Mouse (Mus musculus): ENCODE results near the gene Rhbdd3. TPM values are rescaled to one million over a fixed set of nuclear protein-coding genes. Genes with fewer than 3 reads are reported as not detected.

Rhbdd3 gene
- total and polyA plus RNA-seq, 3 experiments, result 15.0 to 20.6 (median 17.0) TPM

- Histone ChIP-seq H3K36me3 (replicated peaks in 1 of 2; ENCODE audit: control insufficient read depth in 1 of 2, insufficient read depth in 1 of 2, low read length in 1 of 2) (no peaks in the 10 kb centered on the region), H3K4me1 (ENCODE audit: control insufficient read depth in 1 of 2, insufficient read depth in 2 of 2) (peaks cover 14 to 52% of the 10 kb centered on the region in 2 experiments), H3K79me2 (replicated peaks; ENCODE audit: control insufficient read depth, extremely low read depth, insufficient read depth, poor library complexity, severe bottlenecking) (no peaks in the 10 kb centered on the region), H3K4me3 (replicated peaks in 1 of 3; ENCODE audit: low read depth in 2 of 3, low read length in 2 of 3, poor library complexity in 1 of 3) (no peak within 1 kb of the TSS), H3K9me3 (replicated peaks; ENCODE audit: low read length) (no peaks in the 10 kb centered on the region), H3K9ac (ENCODE audit: insufficient read depth, low read depth) (no peak within 1 kb of the TSS), H3K4me2 (ENCODE audit: insufficient read depth, low read depth, poor library complexity, severe bottlenecking) (peak within 1 kb of the TSS; percentile 53), H3K27ac (ENCODE audit: insufficient read depth, low read depth) (no peak within 1 kb of the TSS), H3K27me3 (replicated peaks) (peaks cover 13% of the 10 kb centered on the region)
- TF ChIP-seq BHLHE40 (IDR thresholded peaks at IDR 0.05; ENCODE audit: low read depth, low read length) (no peak), RCOR1 (conservative IDR thresholded peaks at IDR 0.05; ENCODE audit: low read depth, low read length) (no peak), POLR2AphosphoS2 (IDR thresholded peaks at IDR 0.05; ENCODE audit: low read depth, low read length) (no peak), NRF1 (IDR thresholded peaks at IDR 0.05; ENCODE audit: low read depth, low read length) (no peak), MAX (IDR thresholded peaks at IDR 0.05; ENCODE audit: low read length) (no peak), UBTF (IDR thresholded peaks at IDR 0.05; ENCODE audit: low read depth, low read length) (no peak)
- DNase-seq (ENCODE audit: extremely low read depth), result no peak
- dilution Hi-C loops (cut with MboI; ENCODE audit: extremely low pct_ligation_motif_present, extremely low pct_unique_long_range_greater_than_20kb, low sequenced_read_pairs), result no loop called here
- in situ Hi-C loops (cut with MboI; ENCODE audit: low pct_ligation_motif_present, low pct_unique_long_range_greater_than_20kb, low sequenced_read_pairs), result no loop called here
These were observed 53.1 kb downstream of the Rhbdd3 start, which contains the start of gene Emid1 for GRCm38 (mm10) chr11:5151680-5152337. TSS of gene Emid1 (minus strand) at chr11:5152257.

- Histone ChIP-seq H3K36me3 (replicated peaks in 1 of 2; ENCODE audit: control insufficient read depth in 1 of 2, insufficient read depth in 1 of 2, low read length in 1 of 2) (no peaks in the 10 kb centered on the region), H3K9me3 (replicated peaks; ENCODE audit: low read length) (peaks cover 8% of the 10 kb centered on the region), H3K9ac (ENCODE audit: insufficient read depth, low read depth) (no peak overlapping the region), H3K27ac (ENCODE audit: insufficient read depth, low read depth) (no peak overlapping the region), H3K4me3 (replicated peaks in 1 of 3; ENCODE audit: low read depth in 2 of 3, low read length in 2 of 3, poor library complexity in 1 of 3) (no peak overlapping the region), H3K79me2 (replicated peaks; ENCODE audit: control insufficient read depth, extremely low read depth, insufficient read depth, poor library complexity, severe bottlenecking) (no peaks in the 10 kb centered on the region), H3K4me2 (ENCODE audit: insufficient read depth, low read depth, poor library complexity, severe bottlenecking) (no peak overlapping the region), H3K27me3 (replicated peaks) (peaks cover 21% of the 10 kb centered on the region), H3K4me1 (ENCODE audit: control insufficient read depth in 1 of 2, insufficient read depth in 2 of 2) (peaks cover 6 to 44% of the 10 kb centered on the region in 2 experiments)
- dilution Hi-C loops (cut with MboI; ENCODE audit: extremely low pct_ligation_motif_present, extremely low pct_unique_long_range_greater_than_20kb, low sequenced_read_pairs) (no loop called here), in situ Hi-C loops (cut with MboI; ENCODE audit: low pct_ligation_motif_present, low pct_unique_long_range_greater_than_20kb, low sequenced_read_pairs) (loop anchor here (5.0 kb wide), 1 partner anchor 33 kb away; no protein-coding TSS in a partner anchor)
- TF ChIP-seq MXI1 (IDR thresholded peaks at IDR 0.05; ENCODE audit: low read depth, low read length) (no peak), ZMIZ1 (IDR thresholded peaks at IDR 0.05; ENCODE audit: low read depth, low read length) (no peak), JUND (conservative IDR thresholded peaks at IDR 0.05; ENCODE audit: low read depth, low read length) (no peak), TBP (conservative IDR thresholded peaks at IDR 0.05; ENCODE audit: low read depth, low read length) (no peak), USF2 (conservative IDR thresholded peaks at IDR 0.05; ENCODE audit: low read depth, low read length) (no peak), SIN3A (IDR thresholded peaks at IDR 0.05; ENCODE audit: low read length) (no peak), ZC3H11A (IDR thresholded peaks at IDR 0.05; ENCODE audit: low read depth, low read length) (no peak), ETS1 (conservative IDR thresholded peaks at IDR 0.05; ENCODE audit: low read depth, low read length) (no peak), MYC (IDR thresholded peaks at IDR 0.05; ENCODE audit: low read depth, low read length) (no peak), E2F4 (IDR thresholded peaks at IDR 0.05; ENCODE audit: insufficient replicate concordance, low read depth, low read length) (no peak)
- DNase-seq (ENCODE audit: extremely low read depth), result no peak
These were observed 56.5 kb downstream of the Rhbdd3 start for GRCm38 (mm10) chr11:5154961-5155805.

Other genes with a start within 250 kb of the Rhbdd3 start
- gene Nf2, start 249.4 kb upstream of the Rhbdd3 start, total RNA-seq (2012; rRNA removed), result 45.2 and 53.6 TPM in 2 replicates
- gene Nf2, start 249.4 kb upstream of the Rhbdd3 start, total RNA-seq (2014; rRNA removed), result 50.7 and 54.7 TPM in 2 replicates
- gene Nf2, start 249.4 kb upstream of the Rhbdd3 start, polyA plus RNA-seq (2012; ENCODE audit: insufficient read length, low read depth), result 103 and 108 TPM in 2 replicates
- 50.7 and 53.5 TPM in 2 replicates for gene Nipsnap1, start 225.0 kb upstream of the Rhbdd3 start, total RNA-seq (2012; rRNA removed)
- gene Nipsnap1, start 225.0 kb upstream of the Rhbdd3 start, total RNA-seq (2014; rRNA removed), result 77.6 and 79.3 TPM in 2 replicates
- 94.0 and 97.9 TPM in 2 replicates for gene Nipsnap1, start 225.0 kb upstream of the Rhbdd3 start, polyA plus RNA-seq (2012; ENCODE audit: insufficient read length, low read depth)
- 62.7 and 81.5 TPM in 2 replicates for gene Thoc5, start 203.6 kb upstream of the Rhbdd3 start, total RNA-seq (2012; rRNA removed)
- 35.2 and 37.7 TPM in 2 replicates for gene Thoc5, start 203.6 kb upstream of the Rhbdd3 start, total RNA-seq (2014; rRNA removed)
- gene Thoc5, start 203.6 kb upstream of the Rhbdd3 start, polyA plus RNA-seq (2012; ENCODE audit: insufficient read length, low read depth), result 83.8 and 86.0 TPM in 2 replicates
- gene Nefh, start 150.9 kb upstream of the Rhbdd3 start, total RNA-seq (2012; rRNA removed), result not detected in 2 replicates
- not detected in 2 replicates for gene Nefh, start 150.9 kb upstream of the Rhbdd3 start, total RNA-seq (2014; rRNA removed)
- gene Nefh, start 150.9 kb upstream of the Rhbdd3 start, polyA plus RNA-seq (2012; ENCODE audit: insufficient read length, low read depth), result 0.06 and 0.08 TPM in 2 replicates
- gene Ap1b1, start 112.1 kb upstream of the Rhbdd3 start, total RNA-seq (2012; rRNA removed), result 43.8 and 44.2 TPM in 2 replicates
- gene Ap1b1, start 112.1 kb upstream of the Rhbdd3 start, total RNA-seq (2014; rRNA removed), result 31.2 and 38.6 TPM in 2 replicates
- gene Ap1b1, start 112.1 kb upstream of the Rhbdd3 start, polyA plus RNA-seq (2012; ENCODE audit: insufficient read length, low read depth), result 51.5 and 57.8 TPM in 2 replicates
- 6.5 and 9.1 TPM in 2 replicates for gene Rasl10a, start 40.8 kb upstream of the Rhbdd3 start, total RNA-seq (2012; rRNA removed)
- gene Rasl10a, start 40.8 kb upstream of the Rhbdd3 start, total RNA-seq (2014; rRNA removed), result 2.1 and 3.0 TPM in 2 replicates
- gene Rasl10a, start 40.8 kb upstream of the Rhbdd3 start, polyA plus RNA-seq (2012; ENCODE audit: insufficient read length, low read depth), result 6.3 and 7.5 TPM in 2 replicates
- 8.8 and 10.0 TPM in 2 replicates for gene Gas2l1, start 33.6 kb upstream of the Rhbdd3 start, total RNA-seq (2012; rRNA removed)
- 2.6 and 3.3 TPM in 2 replicates for gene Gas2l1, start 33.6 kb upstream of the Rhbdd3 start, total RNA-seq (2014; rRNA removed)
- gene Gas2l1, start 33.6 kb upstream of the Rhbdd3 start, polyA plus RNA-seq (2012; ENCODE audit: insufficient read length, low read depth), result 10.2 and 12.5 TPM in 2 replicates
- 399 and 425 TPM in 2 replicates for gene Ewsr1, start 340 bp downstream of the Rhbdd3 start, total RNA-seq (2012; rRNA removed)
- 418 and 428 TPM in 2 replicates for gene Ewsr1, start 340 bp downstream of the Rhbdd3 start, total RNA-seq (2014; rRNA removed)
- gene Ewsr1, start 340 bp downstream of the Rhbdd3 start, polyA plus RNA-seq (2012; ENCODE audit: insufficient read length, low read depth), result 1,159 and 1,267 TPM in 2 replicates
- gene Emid1, start 53.3 kb downstream of the Rhbdd3 start, total RNA-seq (2012; rRNA removed), result 0.13 TPM in 1 of 2 replicates, not detected in the other
- not detected in 2 replicates for gene Emid1, start 53.3 kb downstream of the Rhbdd3 start, total RNA-seq (2014; rRNA removed)
- not detected in 2 replicates for gene Emid1, start 53.3 kb downstream of the Rhbdd3 start, polyA plus RNA-seq (2012; ENCODE audit: insufficient read length, low read depth)
- 9.9 and 11.8 TPM in 2 replicates for gene Kremen1, start 162.6 kb downstream of the Rhbdd3 start, total RNA-seq (2012; rRNA removed)
- gene Kremen1, start 162.6 kb downstream of the Rhbdd3 start, total RNA-seq (2014; rRNA removed), result 4.4 and 5.0 TPM in 2 replicates
- gene Kremen1, start 162.6 kb downstream of the Rhbdd3 start, polyA plus RNA-seq (2012; ENCODE audit: insufficient read length, low read depth), result 6.9 and 7.3 TPM in 2 replicates

Measured in CH12.LX (cell line).